Mouse (Mus musculus) small intestine, adult 2 months (tissue): ENCODE results near the gene Samd4. TPM values are rescaled to one million over a fixed set of nuclear protein-coding genes. Genes with fewer than 3 reads are reported as not detected.

Source experiments
- H3K27ac ChIP-seq: fragments of 200-500 bp; 2 replicates; pipeline ENCODE4 v1.5.1; 2012; ENCODE audit warnings: low read depth, low read length, control low read depth, inconsistent platforms; ENCODE audit not compliant: insufficient read depth
- H3K27me3 ChIP-seq: fragments of 200-500 bp; 2 replicates; pipeline ENCODE4 v1.6.1; 2012; ENCODE audit warnings: mild to moderate bottlenecking, moderate library complexity, low read length, inconsistent platforms; ENCODE audit not compliant: control insufficient read depth, insufficient read depth
- H3K36me3 ChIP-seq: fragments of 200-500 bp; 2 replicates; pipeline ENCODE4 v1.6.1; 2012; ENCODE audit warnings: mild to moderate bottlenecking, low read length, control low read depth, inconsistent platforms; ENCODE audit not compliant: control insufficient read depth, insufficient read depth
- H3K4me1 ChIP-seq: fragments of 200-500 bp; 2 replicates; pipeline ENCODE4 v1.6.1; 2012; ENCODE audit warnings: low read length, inconsistent platforms, mixed read lengths; ENCODE audit not compliant: control insufficient read depth, insufficient read depth, insufficient read length
- H3K4me3 ChIP-seq: fragments of 200-500 bp; 2 replicates; pipeline ENCODE4 v1.5.1; 2012; ENCODE audit warnings: low read depth, mild to moderate bottlenecking, control low read depth, inconsistent platforms, low read length, moderate library complexity
- CTCF ChIP-seq: fragments of 200-500 bp; IDR thresholded peaks from 2 replicates; pipeline ENCODE4 v1.5.1; 2012; ENCODE audit warnings: low read depth, mild to moderate bottlenecking, control low read depth, inconsistent platforms, low read length, moderate library complexity, mixed read lengths; ENCODE audit not compliant: insufficient replicate concordance, insufficient read length; ENCODE audit errors: extremely low read depth
- POLR2A ChIP-seq: fragments of 200-500 bp; IDR thresholded peaks from 2 replicates; pipeline ENCODE4 v1.6.1; 2012; ENCODE audit warnings: low read depth, mild to moderate bottlenecking, control low read depth, inconsistent platforms, low read length, moderate library complexity
- WGBS: fragments of 180-500 bp; shearing (Covaris S2); methylation state at CpG from one replicate; pipeline ENCODE4 v1.1.7; 2018; 5-methylcytosine and 5-hydroxymethylcytosine counted together
- polyA plus RNA-seq: library from polyadenylated mRNA; depleted of rRNA; stranded (reverse); fragments of >200 nt; gene quantifications from 2 replicates; pipeline ENCODE4 v1.2.3, GENCODE M21; 2012

Gene Samd4
- polyA plus RNA-seq, 1 experiment: 3.2 TPM

- Histone ChIP-seq H3K27ac (no peak overlapping the region), H3K27me3 (no peaks in the 10 kb centered on the region), H3K36me3 (no peaks in the 10 kb centered on the region), H3K4me3 (no peak overlapping the region), H3K4me1 (peaks cover 3% of the 10 kb centered on the region; the same call in 1 of the 2 replicates)
- TF ChIP-seq POLR2A (no peak), CTCF (no peak)
- WGBS: 58% methylated on average over 9 of the region's 9 CpGs
Measured at GRCm38 (mm10) chr14:46999321-47000025, 116.8 kb downstream of the Samd4 start.

GRCm38 (mm10) chr14:47000096-47000736 lies 117.6 kb downstream of the Samd4 start:
- WGBS: 37% methylated on average over 11 of the region's 11 CpGs
- Histone ChIP-seq H3K4me3 (no peak overlapping the region), H3K4me1 (peaks cover 3% of the 10 kb centered on the region; the same call in 1 of the 2 replicates), H3K36me3 (no peaks in the 10 kb centered on the region), H3K27me3 (no peaks in the 10 kb centered on the region), H3K27ac (no peak overlapping the region)
- TF ChIP-seq CTCF: no peak
- TF ChIP-seq POLR2A: no peak

DNA sequence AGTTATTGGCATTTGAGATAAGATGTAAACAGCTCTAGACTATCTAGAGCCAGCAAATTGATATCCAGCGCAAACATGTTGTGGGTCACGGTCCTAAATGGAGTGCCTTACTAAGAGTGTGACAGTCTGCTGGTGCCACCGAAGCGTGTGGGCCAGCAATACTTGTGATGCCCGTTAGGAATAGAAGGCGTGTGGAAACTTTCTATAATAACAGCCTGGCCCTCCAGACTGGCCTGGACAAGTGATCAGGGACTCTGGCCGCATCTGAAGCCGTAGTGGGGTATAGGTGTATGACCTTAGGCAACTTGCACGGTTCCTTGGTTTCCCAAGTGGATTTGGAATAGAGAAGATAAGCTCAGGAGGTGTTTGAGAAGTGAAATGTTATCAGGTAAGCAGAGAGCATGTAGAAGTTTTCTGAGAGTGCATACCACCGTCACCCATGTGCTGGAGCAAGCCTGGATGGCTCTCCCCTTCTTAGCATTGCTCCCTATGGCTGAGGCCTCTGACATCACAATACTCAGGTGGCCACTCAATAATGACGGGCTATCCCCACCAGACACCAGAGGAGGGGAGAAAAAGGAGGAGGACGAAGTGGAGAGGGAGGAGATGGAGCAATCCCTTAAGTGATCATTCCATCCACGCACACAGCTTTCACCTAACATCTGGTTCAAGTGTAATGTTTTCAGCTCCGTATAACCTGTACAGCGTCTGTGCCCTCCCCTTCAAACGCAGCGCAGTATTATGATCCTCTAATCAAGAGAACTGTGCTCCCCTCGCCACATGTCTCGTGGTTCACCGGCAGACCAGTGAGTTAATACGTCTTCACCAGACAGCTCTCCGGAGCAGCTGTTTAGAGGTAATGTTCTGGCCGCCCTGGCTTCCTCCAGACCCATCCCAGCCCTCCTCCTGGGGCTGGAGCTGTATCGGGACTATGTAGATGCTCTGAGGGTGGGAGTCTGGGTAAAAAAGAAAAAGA lies 118.4 kb downstream of the Samd4 start:
- no peaks in the 10 kb centered on the region for H3K36me3 ChIP-seq
- H3K27me3 ChIP-seq: no peaks in the 10 kb centered on the region
- TF ChIP-seq POLR2A (no peak), CTCF (no peak)
- H3K4me3 ChIP-seq: no peak overlapping the region
- peaks cover 3% of the 10 kb centered on the region; the same call in 1 of the 2 replicates for H3K4me1 ChIP-seq
- no peak overlapping the region for H3K27ac ChIP-seq
- 67% methylated on average over 24 of the region's 24 CpGs for WGBS

GRCm38 (mm10) chr14:47004161-47004560 lies 121.5 kb downstream of the Samd4 start:
- TF ChIP-seq CTCF (peak; percentile 26; the same call in 1 of the 2 replicates), POLR2A (no peak)
- WGBS: 15% methylated on average over 3 of the region's 3 CpGs

GRCm38 (mm10) chr14:47011171-47012139 lies 128.8 kb downstream of the Samd4 start:
- WGBS: 59% methylated on average over 18 of the region's 18 CpGs
- H3K27ac ChIP-seq: no peak overlapping the region

More at GRCm38 (mm10) chr14:47004161-47004560, 121.5 kb downstream of the Samd4 start:
- no peak overlapping the region for H3K4me3 ChIP-seq
- H3K27ac ChIP-seq: no peak overlapping the region
- H3K27me3 ChIP-seq: no peaks in the 10 kb centered on the region
- peaks cover 3% of the 10 kb centered on the region; the same call in 1 of the 2 replicates for H3K4me1 ChIP-seq
- H3K36me3 ChIP-seq: no peaks in the 10 kb centered on the region

GRCm38 (mm10) chr14:47015618-47016017 lies 133.0 kb downstream of the Samd4 start:
- no peaks in the 10 kb centered on the region for H3K4me1 ChIP-seq
- WGBS: 86% methylated on average over 3 of the region's 3 CpGs
- no peaks in the 10 kb centered on the region for H3K27me3 ChIP-seq
- H3K27ac ChIP-seq: no peak overlapping the region
- no peaks in the 10 kb centered on the region for H3K36me3 ChIP-seq
- TF ChIP-seq CTCF: no peak
- TF ChIP-seq POLR2A: no peak
- H3K4me3 ChIP-seq: no peak overlapping the region

More at GRCm38 (mm10) chr14:47011171-47012139, 128.8 kb downstream of the Samd4 start:
- no peak overlapping the region for H3K4me3 ChIP-seq
- TF ChIP-seq CTCF (no peak), POLR2A (no peak)
- no peaks in the 10 kb centered on the region for H3K36me3 ChIP-seq
- H3K27me3 ChIP-seq: no peaks in the 10 kb centered on the region
- H3K4me1 ChIP-seq: no peaks in the 10 kb centered on the region
